Mouse (Mus musculus) lung, postnatal 0 days (tissue): Measurements from ENCODE around the gene Sugt1.

ENCODE experiments used
- CTCF ChIP-seq: IDR thresholded peaks from 2 replicates; pipeline ENCODE4 v1.5.1; 2016; ENCODE audit warnings: antibody characterized with exemption, mild to moderate bottlenecking
- EP300 ChIP-seq: IDR thresholded peaks from 2 replicates; pipeline ENCODE4 v1.6.1; 2016; ENCODE audit warnings: antibody characterized with exemption, mild to moderate bottlenecking, control low read depth

DNA sequence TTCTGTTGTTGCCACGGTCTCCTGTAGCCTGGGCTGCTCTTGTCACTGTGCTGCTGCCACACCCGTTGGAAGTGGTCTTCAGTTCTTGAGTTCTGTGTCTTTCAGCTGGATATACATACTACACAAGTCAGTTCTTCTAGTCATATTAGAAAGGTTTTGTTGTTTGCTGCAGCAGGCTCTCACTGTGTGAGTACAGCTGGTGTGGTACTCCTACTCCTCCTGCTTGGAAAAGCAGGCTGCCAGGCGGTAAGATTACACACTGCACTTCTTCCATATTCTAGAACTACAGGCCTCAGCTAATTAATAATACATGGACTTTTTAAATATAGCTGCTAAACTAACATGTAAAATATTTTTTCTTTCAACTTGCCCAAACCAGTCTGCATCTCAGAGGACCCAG lies 19.4 kb downstream of the Sugt1 start:
- TF ChIP-seq CTCF: no peak
- TF ChIP-seq EP300: no peak
